Mouse (Mus musculus) left cerebral cortex, postnatal 4 days (tissue): Measurements from ENCODE around the gene Ppib. TPM values are rescaled to one million over a fixed set of nuclear protein-coding genes. Genes with fewer than 3 reads are reported as not detected.

Experiments used
- total RNA-seq, 2 experiments: library from RNA; stranded (reverse); gene quantifications; 2 replicates each; pipeline ENCODE4 v1.2.3; 2021

The Ppib gene
- total RNA-seq, 2 experiments from 2014 or later = 233 to 249 TPM

Other genes starting within 250 kb of the Ppib start
- gene Zfp609, start 232.7 kb upstream of the Ppib start, total RNA-seq = 10 to 100 TPM; 59.4 to 65.0 TPM
- 1 to 10 TPM; 7.0 to 8.5 TPM for gene Pclaf, start 170.0 kb upstream of the Ppib start, total RNA-seq
- gene Trip4, start 151.4 kb upstream of the Ppib start, total RNA-seq = 10 to 100 TPM; 35.8 to 41.2 TPM
- gene Csnk1g1, start 151.3 kb upstream of the Ppib start, total RNA-seq = 10 to 100 TPM; 61.8 to 66.1 TPM
- 1 to 10 TPM; 5.9 to 7.3 TPM for gene Snx22, start 9.5 kb downstream of the Ppib start, total RNA-seq
- 10 to 100 TPM; 48.9 to 50.0 TPM for gene Snx1, start 66.4 kb downstream of the Ppib start, total RNA-seq
- 10 to 100 TPM; 23.7 to 27.9 TPM for gene Ciao2a, start 66.4 kb downstream of the Ppib start, total RNA-seq
- gene Dapk2, start 98.0 kb downstream of the Ppib start, total RNA-seq = under 1 TPM; 0.84 to 0.97 TPM